Mouse (Mus musculus) limb, embryonic 11.5 days (tissue): ENCODE results near the gene Evi2a. TPM values are rescaled to one million over a fixed set of nuclear protein-coding genes. Genes with fewer than 3 reads are reported as not detected.

Experiments
- ATAC-seq: fragments of 200-750 bp; cut with Nextera tagmentation; 2 replicates; pipeline ENCODE4 v1.8.0; 2017; ENCODE audit warnings: low read depth; ENCODE audit not compliant: insufficient number of reproducible peaks, low FRiP score, low TSS enrichment
- DNase-seq: peaks from one replicate; pipeline ENCODE4 v3.0.0-alpha.2; 2015; ENCODE audit warnings: low spot score
- H3K27ac ChIP-seq: fragments of 300-500 bp; sonication (generic); replicated peaks from 2 replicates; pipeline ENCODE4 v1.5.1; 2014; ENCODE audit warnings: low read depth, mild to moderate bottlenecking, low read length
- H3K27me3 ChIP-seq: fragments of 300-500 bp; sonication (generic); 2 replicates; pipeline ENCODE4 v1.6.1; 2014; ENCODE audit warnings: mild to moderate bottlenecking, low read length, mixed read lengths; ENCODE audit not compliant: control insufficient read depth, insufficient read depth
- H3K36me3 ChIP-seq: fragments of 300-500 bp; sonication (generic); 2 replicates; pipeline ENCODE4 v1.6.1; 2014; ENCODE audit warnings: mild to moderate bottlenecking, low read length, moderate library complexity, mixed read lengths; ENCODE audit not compliant: control insufficient read depth, insufficient read depth
- H3K4me1 ChIP-seq: fragments of 300-500 bp; sonication (generic); 2 replicates; pipeline ENCODE4 v1.6.1; 2014; ENCODE audit warnings: low read length, mixed read lengths; ENCODE audit not compliant: control insufficient read depth, insufficient read depth
- H3K4me2 ChIP-seq: fragments of 300-500 bp; sonication (generic); 2 replicates; pipeline ENCODE4 v1.6.1; 2014; ENCODE audit warnings: low read depth, mild to moderate bottlenecking, moderate library complexity; ENCODE audit not compliant: severe bottlenecking
- H3K4me3 ChIP-seq: fragments of 300-500 bp; sonication (generic); 2 replicates; pipeline ENCODE4 v1.5.1; 2014; ENCODE audit warnings: low read depth, low read length
- H3K9ac ChIP-seq: fragments of 300-500 bp; sonication (generic); 2 replicates; pipeline ENCODE4 v1.6.1; 2014; ENCODE audit warnings: mild to moderate bottlenecking, low read length
- H3K9me3 ChIP-seq: fragments of 300-500 bp; sonication (generic); 2 replicates; pipeline ENCODE4 v1.6.1; 2016; ENCODE audit warnings: low read length; ENCODE audit not compliant: control insufficient read depth
- WGBS: fragments of 180-500 bp; shearing (Covaris S2); extraction: QIAGEN DNeasy Blood & Tissue Kit; methylation state at CpG from one replicate; pipeline ENCODE4 v1.1.7; 2014; 5-methylcytosine and 5-hydroxymethylcytosine counted together
- polyA plus RNA-seq: library from polyadenylated mRNA; unstranded; fragments of >200 nt; fragmentation: Nextera tagmentation; extraction: Ambion mirVana; gene quantifications from 2 replicates; pipeline ENCODE4 v1.2.1, GENCODE M21; 2014

Evi2a gene
- polyA plus RNA-seq, 1 experiment from 2014 or later = 2.0 TPM

DNA sequence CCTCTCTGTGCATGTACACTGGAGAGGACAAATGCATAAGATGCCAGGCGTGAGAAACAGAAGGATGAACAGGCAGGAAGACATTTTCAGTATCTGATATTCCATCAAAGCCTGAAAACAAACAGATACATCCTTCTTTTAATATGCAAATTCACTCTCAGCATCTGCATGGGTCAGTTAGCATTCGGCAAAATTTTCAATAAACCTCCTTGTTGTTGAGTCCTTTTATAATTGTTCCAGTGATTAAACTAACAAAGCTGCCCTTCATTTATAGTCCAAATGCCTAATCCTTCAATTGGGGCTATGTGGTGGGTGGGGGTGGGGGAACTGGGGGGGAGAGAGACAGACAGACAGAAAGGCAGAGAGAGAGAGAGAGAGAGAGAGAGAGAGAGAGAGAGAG lies 27.5 kb downstream of the Evi2a start:
- ATAC-seq = no peak
- Histone ChIP-seq H3K9me3 (no peaks in the 10 kb centered on the region), H3K9ac (no peak overlapping the region), H3K4me1 (no peaks in the 10 kb centered on the region), H3K4me2 (no peak overlapping the region), H3K27me3 (no peaks in the 10 kb centered on the region), H3K36me3 (no peaks in the 10 kb centered on the region), H3K27ac (no peak overlapping the region), H3K4me3 (no peak overlapping the region)
- WGBS = 78% methylated on average over 2 of the region's 2 CpGs
- DNase-seq = no peak

GRCm38 (mm10) chr11:79494976-79495800 lies 35.2 kb downstream of the Evi2a start:
- Histone ChIP-seq H3K4me1 (no peaks in the 10 kb centered on the region), H3K36me3 (no peaks in the 10 kb centered on the region), H3K9me3 (no peaks in the 10 kb centered on the region), H3K27ac (no peak overlapping the region), H3K4me2 (no peak overlapping the region), H3K9ac (no peak overlapping the region), H3K4me3 (no peak overlapping the region), H3K27me3 (no peaks in the 10 kb centered on the region)
- ATAC-seq (no peak), DNase-seq (no peak)
- 93% methylated on average over 10 of the region's 10 CpGs for WGBS

GRCm38 (mm10) chr11:79484721-79485120 lies 45.7 kb downstream of the Evi2a start:
- Histone ChIP-seq H3K9ac (no peak overlapping the region), H3K4me1 (no peaks in the 10 kb centered on the region), H3K4me2 (no peak overlapping the region), H3K36me3 (peaks cover 4% of the 10 kb centered on the region; the same call in 1 of the 2 replicates), H3K4me3 (no peak overlapping the region), H3K27ac (no peak overlapping the region), H3K27me3 (no peaks in the 10 kb centered on the region), H3K9me3 (no peaks in the 10 kb centered on the region)
- DNase-seq = no peak
- ATAC-seq = no peak

GRCm38 (mm10) chr11:79483876-79484528 lies 46.4 kb downstream of the Evi2a start:
- DNase-seq = no peak
- no peaks in the 10 kb centered on the region for H3K27me3 ChIP-seq
- H3K9ac ChIP-seq = no peak overlapping the region
- no peak overlapping the region for H3K4me2 ChIP-seq
- ATAC-seq = no peak
- no peak overlapping the region for H3K4me3 ChIP-seq
- H3K36me3 ChIP-seq = peaks cover 4% of the 10 kb centered on the region; the same call in 1 of the 2 replicates
- no peaks in the 10 kb centered on the region for H3K4me1 ChIP-seq
- H3K9me3 ChIP-seq = no peaks in the 10 kb centered on the region
- 82% methylated on average over 7 of the region's 7 CpGs for WGBS
- no peak overlapping the region for H3K27ac ChIP-seq

- Histone ChIP-seq H3K4me2 (no peak overlapping the region), H3K9me3 (no peaks in the 10 kb centered on the region), H3K27me3 (no peaks in the 10 kb centered on the region), H3K27ac (no peak overlapping the region), H3K36me3 (peaks cover 4% of the 10 kb centered on the region; the same call in 1 of the 2 replicates), H3K4me3 (no peak overlapping the region), H3K4me1 (no peaks in the 10 kb centered on the region), H3K9ac (no peak overlapping the region)
- no peak for ATAC-seq
- 94% methylated on average over 6 of the region's 6 CpGs for WGBS
- DNase-seq = no peak
Observed at GRCm38 (mm10) chr11:79483392-79483791, 47.0 kb downstream of the Evi2a start.

Other genes with a start within 250 kb of the Evi2a start
- not detected in 2 replicates for gene Gm9964, start 233.7 kb downstream of the Evi2a start, polyA plus RNA-seq
- 9.9 and 10.1 TPM in 2 replicates for gene Nf1, start 190.9 kb downstream of the Evi2a start, polyA plus RNA-seq
- gene Omg, start 26.5 kb downstream of the Evi2a start, polyA plus RNA-seq = 0.12 and 0.33 TPM in 2 replicates
- gene Evi2b, start 6.8 kb downstream of the Evi2a start, polyA plus RNA-seq = 0.15 and 0.27 TPM in 2 replicates
- gene Evi2, start within 50 bp of the Evi2a start, polyA plus RNA-seq = 0.85 and 0.91 TPM in 2 replicates
- gene Rab11fip4, start 60.6 kb upstream of the Evi2a start, polyA plus RNA-seq = 10.7 and 12.2 TPM in 2 replicates